Mouse (Mus musculus): ENCODE measurements around the gene Heatr9. TPM values are rescaled to one million over a fixed set of nuclear protein-coding genes. Genes with fewer than 3 reads are reported as not detected.

Gene Heatr9
- not detected in 2 replicates for polyA plus RNA-seq (2014; fragmentation: Nextera tagmentation; extraction: Ambion mirVana)

GRCm38 (mm10) chr11:83522075-83522474 lies at the start of gene Heatr9:
Gene Heatr9, minus strand, starts transcription at chr11:83522175.
- H3K4me3 ChIP-seq (ENCODE audit: low read depth, low read length) = no peak within 1 kb of the TSS
- WGBS = 84% methylated on average over 3 of the region's 3 CpGs
- H3K9ac ChIP-seq (ENCODE audit: low read depth, low read length) = no peak within 1 kb of the TSS
- no peak within 1 kb of the TSS for H3K4me2 ChIP-seq (replicated peaks; ENCODE audit: low read depth, low read length)
- no peak for DNase-seq (ENCODE audit: low spot score)
- H3K36me3 ChIP-seq (ENCODE audit: control insufficient read depth, insufficient read depth, low read length) = no peaks in the 10 kb centered on the region
- no peaks in the 10 kb centered on the region for H3K9me3 ChIP-seq (ENCODE audit: control insufficient read depth, low read length)
- H3K27ac ChIP-seq (ENCODE audit: low read depth, low read length) = no peak within 1 kb of the TSS
- H3K27me3 ChIP-seq (ENCODE audit: control insufficient read depth, insufficient read depth, low read length) = no peaks in the 10 kb centered on the region
- H3K4me1 ChIP-seq (replicated peaks; ENCODE audit: control insufficient read depth, insufficient read depth, low read length) = no peaks in the 10 kb centered on the region
- ATAC-seq (ENCODE audit: low FRiP score) = no peak

- Histone ChIP-seq H3K27me3 (ENCODE audit: control insufficient read depth, insufficient read depth, low read length) (no peaks in the 10 kb centered on the region), H3K36me3 (ENCODE audit: control insufficient read depth, insufficient read depth, low read length) (no peaks in the 10 kb centered on the region), H3K9ac (ENCODE audit: low read depth, low read length) (no peak overlapping the region), H3K4me3 (ENCODE audit: low read depth, low read length) (no peak overlapping the region), H3K4me2 (replicated peaks; ENCODE audit: low read depth, low read length) (no peak overlapping the region), H3K27ac (ENCODE audit: low read depth, low read length) (no peak overlapping the region), H3K9me3 (ENCODE audit: control insufficient read depth, low read length) (no peaks in the 10 kb centered on the region), H3K4me1 (replicated peaks; ENCODE audit: control insufficient read depth, insufficient read depth, low read length) (no peaks in the 10 kb centered on the region)
- no peak for ATAC-seq (ENCODE audit: low FRiP score)
- WGBS = 88% methylated on average over 2 of the region's 2 CpGs
- DNase-seq (ENCODE audit: low spot score) = no peak
Observed at GRCm38 (mm10) chr11:83570189-83570588, 48.2 kb upstream of the Heatr9 start.

GRCm38 (mm10) chr11:83569249-83569648 lies 47.3 kb upstream of the Heatr9 start:
- no peak for ATAC-seq (ENCODE audit: low FRiP score)
- H3K9me3 ChIP-seq (ENCODE audit: control insufficient read depth, low read length) = no peaks in the 10 kb centered on the region

GRCm38 (mm10) chr11:83568786-83569185 lies 46.8 kb upstream of the Heatr9 start:
- Histone ChIP-seq H3K4me1 (replicated peaks; ENCODE audit: control insufficient read depth, insufficient read depth, low read length) (no peaks in the 10 kb centered on the region), H3K27me3 (ENCODE audit: control insufficient read depth, insufficient read depth, low read length) (no peaks in the 10 kb centered on the region), H3K4me3 (ENCODE audit: low read depth, low read length) (no peak overlapping the region), H3K9ac (ENCODE audit: low read depth, low read length) (no peak overlapping the region), H3K9me3 (ENCODE audit: control insufficient read depth, low read length) (no peaks in the 10 kb centered on the region), H3K4me2 (replicated peaks; ENCODE audit: low read depth, low read length) (no peak overlapping the region), H3K27ac (ENCODE audit: low read depth, low read length) (no peak overlapping the region), H3K36me3 (ENCODE audit: control insufficient read depth, insufficient read depth, low read length) (no peaks in the 10 kb centered on the region)
- WGBS = 88% methylated on average over 3 of the region's 3 CpGs
- DNase-seq (ENCODE audit: low spot score) (no peak), ATAC-seq (ENCODE audit: low FRiP score) (no peak)

More at GRCm38 (mm10) chr11:83569249-83569648, 47.3 kb upstream of the Heatr9 start:
- H3K4me3 ChIP-seq (ENCODE audit: low read depth, low read length) = no peak overlapping the region
- no peaks in the 10 kb centered on the region for H3K4me1 ChIP-seq (replicated peaks; ENCODE audit: control insufficient read depth, insufficient read depth, low read length)
- H3K36me3 ChIP-seq (ENCODE audit: control insufficient read depth, insufficient read depth, low read length) = no peaks in the 10 kb centered on the region
- H3K27me3 ChIP-seq (ENCODE audit: control insufficient read depth, insufficient read depth, low read length) = no peaks in the 10 kb centered on the region
- no peak overlapping the region for H3K27ac ChIP-seq (ENCODE audit: low read depth, low read length)
- no peak for DNase-seq (ENCODE audit: low spot score)
- 93% methylated on average over 7 of the region's 7 CpGs for WGBS
- H3K9ac ChIP-seq (ENCODE audit: low read depth, low read length) = no peak overlapping the region
- no peak overlapping the region for H3K4me2 ChIP-seq (replicated peaks; ENCODE audit: low read depth, low read length)

DNA sequence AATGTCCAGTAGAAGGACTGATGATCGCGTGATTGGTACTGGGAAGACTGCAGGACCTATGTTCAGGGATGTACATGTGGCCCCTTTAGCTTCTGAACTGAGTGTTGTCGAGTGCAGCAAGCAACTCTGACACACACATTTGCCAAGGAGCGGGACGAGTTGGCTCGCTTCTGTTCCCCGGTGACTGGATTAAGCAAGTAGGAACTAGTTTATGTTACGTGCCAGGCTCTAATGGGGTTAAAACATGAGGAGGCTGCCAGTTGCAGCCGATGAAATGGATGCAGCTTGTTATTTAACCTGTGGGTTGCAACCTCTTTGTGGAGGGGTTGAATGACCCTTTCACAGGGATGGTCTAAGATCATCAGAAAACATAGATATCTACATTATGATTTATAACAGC lies 46.1 kb upstream of the Heatr9 start:
- ATAC-seq (ENCODE audit: low FRiP score) = no peak
- Histone ChIP-seq H3K27me3 (ENCODE audit: control insufficient read depth, insufficient read depth, low read length) (no peaks in the 10 kb centered on the region), H3K4me2 (replicated peaks; ENCODE audit: low read depth, low read length) (no peak overlapping the region), H3K9ac (ENCODE audit: low read depth, low read length) (no peak overlapping the region), H3K4me3 (ENCODE audit: low read depth, low read length) (no peak overlapping the region), H3K4me1 (replicated peaks; ENCODE audit: control insufficient read depth, insufficient read depth, low read length) (no peaks in the 10 kb centered on the region), H3K9me3 (ENCODE audit: control insufficient read depth, low read length) (no peaks in the 10 kb centered on the region), H3K36me3 (ENCODE audit: control insufficient read depth, insufficient read depth, low read length) (no peaks in the 10 kb centered on the region), H3K27ac (ENCODE audit: low read depth, low read length) (no peak overlapping the region)
- WGBS = 92% methylated on average over 9 of the region's 9 CpGs
- no peak for DNase-seq (ENCODE audit: low spot score)

GRCm38 (mm10) chr11:83567311-83567710 lies 45.3 kb upstream of the Heatr9 start:
- no peaks in the 10 kb centered on the region for H3K36me3 ChIP-seq (ENCODE audit: control insufficient read depth, insufficient read depth, low read length)
- H3K27ac ChIP-seq (ENCODE audit: low read depth, low read length) = no peak overlapping the region
- no peaks in the 10 kb centered on the region for H3K9me3 ChIP-seq (ENCODE audit: control insufficient read depth, low read length)
- H3K27me3 ChIP-seq (ENCODE audit: control insufficient read depth, insufficient read depth, low read length) = no peaks in the 10 kb centered on the region
- DNase-seq (ENCODE audit: low spot score) (no peak), ATAC-seq (ENCODE audit: low FRiP score) (no peak)
- no peak overlapping the region for H3K4me2 ChIP-seq (replicated peaks; ENCODE audit: low read depth, low read length)
- no peak overlapping the region for H3K9ac ChIP-seq (ENCODE audit: low read depth, low read length)
- 69% methylated on average over 7 of the region's 7 CpGs for WGBS
- H3K4me3 ChIP-seq (ENCODE audit: low read depth, low read length) = no peak overlapping the region
- H3K4me1 ChIP-seq (replicated peaks; ENCODE audit: control insufficient read depth, insufficient read depth, low read length) = no peaks in the 10 kb centered on the region

DNA sequence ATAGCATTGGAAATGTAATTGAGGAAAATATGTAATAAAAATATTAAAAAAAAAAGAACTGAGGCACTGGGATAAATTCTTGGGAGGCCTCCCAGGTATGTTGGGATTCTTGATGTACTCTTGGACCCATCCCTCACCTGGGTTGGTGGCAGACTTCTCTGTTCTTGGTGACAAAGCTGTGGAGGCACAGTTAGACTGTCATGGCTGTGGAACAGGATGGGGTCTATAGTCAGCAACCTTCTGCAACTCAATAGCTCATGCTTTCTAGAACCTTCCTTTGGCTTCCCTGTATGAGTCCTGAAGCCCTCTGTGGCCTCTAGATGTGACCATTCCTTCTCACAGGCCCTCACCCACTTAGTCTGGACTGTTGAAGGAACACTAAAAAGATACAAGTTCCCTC lies 44.6 kb upstream of the Heatr9 start:
- no peak overlapping the region for H3K4me2 ChIP-seq (replicated peaks; ENCODE audit: low read depth, low read length)
- no peaks in the 10 kb centered on the region for H3K27me3 ChIP-seq (ENCODE audit: control insufficient read depth, insufficient read depth, low read length)
- no peak overlapping the region for H3K9ac ChIP-seq (ENCODE audit: low read depth, low read length)
- no peak for ATAC-seq (ENCODE audit: low FRiP score)
- H3K4me3 ChIP-seq (ENCODE audit: low read depth, low read length) = no peak overlapping the region
- no peaks in the 10 kb centered on the region for H3K4me1 ChIP-seq (replicated peaks; ENCODE audit: control insufficient read depth, insufficient read depth, low read length)
- no peak for DNase-seq (ENCODE audit: low spot score)
- no peaks in the 10 kb centered on the region for H3K9me3 ChIP-seq (ENCODE audit: control insufficient read depth, low read length)
- H3K36me3 ChIP-seq (ENCODE audit: control insufficient read depth, insufficient read depth, low read length) = no peaks in the 10 kb centered on the region
- no peak overlapping the region for H3K27ac ChIP-seq (ENCODE audit: low read depth, low read length)

DNA sequence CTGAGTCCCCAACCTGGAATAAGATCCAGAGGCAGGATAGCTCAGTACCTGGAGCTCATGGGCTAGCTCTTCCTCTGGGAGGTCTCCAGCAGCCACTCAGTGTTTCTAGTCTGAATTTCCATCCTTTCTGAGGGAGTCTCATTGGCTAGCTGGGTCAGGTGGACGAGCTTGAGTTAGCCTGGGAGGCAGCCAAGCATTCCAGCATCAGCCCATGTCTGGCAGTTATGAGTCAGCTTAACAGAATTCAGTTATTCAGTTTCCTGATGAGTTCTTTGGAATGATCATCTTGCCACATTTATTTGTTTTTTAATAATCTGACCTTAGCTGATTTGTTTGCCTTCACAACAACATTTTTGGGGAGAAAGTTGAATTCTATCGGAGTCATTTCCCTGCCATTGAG lies 41.8 kb upstream of the Heatr9 start:
- H3K27me3 ChIP-seq (ENCODE audit: control insufficient read depth, insufficient read depth, low read length) = no peaks in the 10 kb centered on the region
- H3K9me3 ChIP-seq (ENCODE audit: control insufficient read depth, low read length) = no peaks in the 10 kb centered on the region
- 72% methylated on average over 2 of the region's 2 CpGs for WGBS
- no peak overlapping the region for H3K9ac ChIP-seq (ENCODE audit: low read depth, low read length)
- H3K4me3 ChIP-seq (ENCODE audit: low read depth, low read length) = no peak overlapping the region
- no peaks in the 10 kb centered on the region for H3K36me3 ChIP-seq (ENCODE audit: control insufficient read depth, insufficient read depth, low read length)
- DNase-seq (ENCODE audit: low spot score) = no peak
- no peaks in the 10 kb centered on the region for H3K4me1 ChIP-seq (replicated peaks; ENCODE audit: control insufficient read depth, insufficient read depth, low read length)
- H3K27ac ChIP-seq (ENCODE audit: low read depth, low read length) = no peak overlapping the region
- no peak overlapping the region for H3K4me2 ChIP-seq (replicated peaks; ENCODE audit: low read depth, low read length)
- no peak for ATAC-seq (ENCODE audit: low FRiP score)

DNA sequence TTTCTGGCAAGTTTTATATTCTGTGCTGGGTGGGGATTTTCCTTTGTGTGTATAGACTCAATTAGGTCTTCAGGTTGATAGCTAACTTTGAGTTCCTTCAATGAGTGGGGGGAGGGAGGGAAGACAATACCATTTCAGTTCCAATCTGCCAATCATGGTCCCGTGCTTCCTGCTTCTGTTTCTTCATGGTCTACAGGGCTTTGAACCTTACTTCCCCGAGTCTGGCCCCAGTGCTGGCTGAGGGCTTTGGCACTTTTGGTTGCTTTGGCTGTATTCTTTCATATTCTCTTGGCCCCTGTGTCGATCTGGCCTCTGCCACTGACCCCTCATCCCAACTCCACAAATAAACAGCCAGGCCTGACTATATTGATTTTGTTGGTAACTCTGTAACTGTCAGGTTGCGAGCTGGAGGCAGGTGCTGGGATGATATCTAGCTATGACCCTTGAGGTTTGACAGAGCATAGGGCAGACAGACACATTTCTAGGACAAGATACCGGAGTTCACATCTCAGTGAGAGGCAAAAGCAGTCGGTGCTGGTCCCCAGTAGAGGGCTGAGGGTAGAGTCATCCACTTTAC lies 40.4 kb upstream of the Heatr9 start:
- Histone ChIP-seq H3K9ac (ENCODE audit: low read depth, low read length) (no peak overlapping the region), H3K27ac (ENCODE audit: low read depth, low read length) (no peak overlapping the region), H3K36me3 (ENCODE audit: control insufficient read depth, insufficient read depth, low read length) (no peaks in the 10 kb centered on the region), H3K4me2 (replicated peaks; ENCODE audit: low read depth, low read length) (no peak overlapping the region), H3K27me3 (ENCODE audit: control insufficient read depth, insufficient read depth, low read length) (no peaks in the 10 kb centered on the region), H3K9me3 (ENCODE audit: control insufficient read depth, low read length) (no peaks in the 10 kb centered on the region), H3K4me1 (replicated peaks; ENCODE audit: control insufficient read depth, insufficient read depth, low read length) (no peaks in the 10 kb centered on the region), H3K4me3 (ENCODE audit: low read depth, low read length) (no peak overlapping the region)
- ATAC-seq (ENCODE audit: low FRiP score) (no peak), DNase-seq (ENCODE audit: low spot score) (no peak)
- 69% methylated on average over 6 of the region's 6 CpGs for WGBS

Measured in hindbrain, embryonic 11.5 days (tissue).